Mouse (Mus musculus): ENCODE measurements around the gene Sds. TPM values are rescaled to one million over a fixed set of nuclear protein-coding genes. Genes with fewer than 3 reads are reported as not detected.

Gene Sds
- total and polyA plus RNA-seq, 2 experiments from 2014 or later: 0.20 TPM; not detected in 1

DNA sequence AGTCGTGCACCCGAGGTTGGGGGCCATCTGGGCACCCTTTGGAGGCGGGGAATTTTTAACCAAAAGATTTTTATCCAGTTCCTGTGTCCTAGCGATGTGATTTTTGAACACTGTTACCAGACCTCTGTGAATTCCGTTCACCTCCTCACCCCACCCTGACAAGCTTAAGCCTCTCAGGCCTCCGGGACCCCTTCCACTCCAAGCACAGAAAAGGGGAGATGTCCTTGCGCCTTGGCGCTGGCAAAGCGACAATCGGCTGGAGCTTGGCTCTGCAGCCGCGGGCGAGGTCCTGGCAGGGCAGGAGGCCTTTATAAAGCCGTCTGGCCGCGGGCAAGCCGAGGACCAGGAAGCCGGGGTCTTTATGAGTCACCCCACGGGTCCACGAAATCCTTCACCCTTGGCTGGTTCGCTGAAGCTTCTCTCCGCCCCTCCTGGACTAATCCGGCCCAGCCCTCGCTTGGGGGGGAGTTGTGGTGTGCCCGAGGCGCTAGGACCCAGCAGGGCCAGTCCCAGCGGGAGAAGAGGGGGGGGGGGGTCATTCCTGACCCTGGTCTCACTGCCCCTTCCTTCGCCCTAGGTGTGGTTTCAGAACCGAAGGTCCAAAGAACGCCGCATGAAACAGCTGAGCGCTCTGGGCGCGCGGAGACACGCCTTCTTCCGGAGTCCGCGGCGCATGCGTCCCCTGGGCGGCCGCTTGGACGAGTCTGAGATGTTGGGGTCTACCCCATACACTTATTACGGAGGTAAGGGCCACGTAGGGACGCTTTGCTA lies 40.4 kb upstream of the Sds start:
- peak overlapping the region; percentile 61 for H3K9ac ChIP-seq (replicated peaks; ENCODE audit: low read length)
- H3K4me3 ChIP-seq (ENCODE audit: low read length): peak overlapping the region; percentile 46
- TF ChIP-seq CTCF (IDR thresholded peaks at IDR 0.05; ENCODE audit: low read depth): no peak
- no peaks in the 10 kb centered on the region for H3K36me3 ChIP-seq (ENCODE audit: insufficient read depth, low read length)
- ATAC-seq (no peak), DNase-seq (ENCODE audit: low spot score) (no peak)
- whole genome bisulfite sequencing: 2% methylated on average over 46 of the region's 47 CpGs
- no peaks in the 10 kb centered on the region for H3K9me3 ChIP-seq (ENCODE audit: low read length)
- peak overlapping the region; percentile 77 for H3K27ac ChIP-seq
- H3K27me3 ChIP-seq (ENCODE audit: insufficient read depth, low read length): peaks cover 56% of the 10 kb centered on the region
- peak overlapping the region; percentile 61 for H3K4me2 ChIP-seq (ENCODE audit: low read depth, low read length)
- H3K4me1 ChIP-seq (ENCODE audit: insufficient read depth, low read length): peaks cover 5% of the 10 kb centered on the region; the same call in 1 of the 2 replicates

DNA sequence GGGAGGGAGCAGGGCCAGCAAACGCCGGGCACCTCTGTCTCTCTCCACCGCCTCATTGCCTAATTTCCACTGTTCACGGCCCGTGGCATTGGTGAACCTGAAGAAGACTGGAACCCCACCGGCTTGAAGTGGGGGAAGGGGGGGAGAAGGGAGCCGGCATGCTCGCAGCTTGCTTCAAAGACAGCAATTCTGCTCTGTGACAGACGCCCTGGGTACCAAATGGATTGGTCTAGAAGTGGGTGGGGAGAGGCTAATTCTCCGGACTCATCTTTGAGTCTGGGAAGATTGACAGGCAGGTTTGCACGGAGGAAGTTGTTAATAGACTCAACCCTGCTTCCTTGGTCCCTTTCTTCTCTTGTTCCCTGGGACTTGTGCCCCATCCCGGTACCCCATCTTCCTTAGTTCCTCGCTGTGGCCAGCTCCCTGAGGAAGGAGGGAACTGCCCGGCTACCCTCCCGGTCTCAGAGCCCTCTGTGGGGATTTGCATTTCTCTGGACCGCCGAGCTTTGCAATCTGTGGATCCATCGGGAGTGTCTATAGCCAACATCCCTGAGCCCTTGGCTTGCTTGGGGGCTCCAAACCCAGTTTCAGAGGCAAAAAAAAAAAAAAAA lies 39.3 kb upstream of the Sds start:
- under 1% methylated on average over 18 of the region's 18 CpGs for WGBS
- peak overlapping the region; percentile 46 for H3K4me3 ChIP-seq (ENCODE audit: low read length)

DNA sequence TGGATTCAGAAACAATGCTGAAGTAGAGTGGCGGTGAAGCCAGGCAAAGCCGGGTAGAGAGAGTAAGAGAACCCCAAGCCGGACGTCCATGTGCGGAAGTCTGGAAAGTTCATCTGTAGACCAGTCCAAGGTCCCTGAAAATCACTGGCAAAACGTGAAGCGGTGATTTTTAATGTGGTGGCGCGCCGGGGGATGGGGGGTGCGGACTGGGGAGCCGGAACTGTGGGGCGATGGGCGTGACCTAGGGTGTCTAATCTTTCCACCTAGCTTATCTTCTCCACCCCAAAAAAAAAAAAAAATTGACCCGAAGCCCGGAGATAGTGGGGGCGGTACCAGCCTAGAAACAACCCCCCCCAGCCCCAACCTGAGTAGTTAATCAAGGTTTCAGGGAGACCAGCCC lies 38.8 kb upstream of the Sds start:
- Histone ChIP-seq H3K9me3 (ENCODE audit: low read length) (no peaks in the 10 kb centered on the region), H3K9ac (replicated peaks; ENCODE audit: low read length) (peak overlapping the region; percentile 49), H3K4me2 (ENCODE audit: low read depth, low read length) (peak overlapping the region; percentile 61), H3K27ac (peak overlapping the region; percentile 77), H3K36me3 (ENCODE audit: insufficient read depth, low read length) (no peaks in the 10 kb centered on the region), H3K27me3 (ENCODE audit: insufficient read depth, low read length) (peaks cover 43% of the 10 kb centered on the region), H3K4me3 (ENCODE audit: low read length) (peak overlapping the region; percentile 46), H3K4me1 (ENCODE audit: insufficient read depth, low read length) (peaks cover 5% of the 10 kb centered on the region; the same call in 1 of the 2 replicates)
- ATAC-seq (no peak), DNase-seq (ENCODE audit: low spot score) (no peak)
- no peak for TF ChIP-seq CTCF (IDR thresholded peaks at IDR 0.05; ENCODE audit: low read depth)
- WGBS: 1% methylated on average over 17 of the region's 17 CpGs

More for the DNA sequence above, 39.3 kb upstream of the Sds start:
- Histone ChIP-seq H3K27me3 (ENCODE audit: insufficient read depth, low read length) (peaks cover 49% of the 10 kb centered on the region), H3K27ac (peak overlapping the region; percentile 77), H3K4me2 (ENCODE audit: low read depth, low read length) (peak overlapping the region; percentile 61), H3K9me3 (ENCODE audit: low read length) (no peaks in the 10 kb centered on the region), H3K4me1 (ENCODE audit: insufficient read depth, low read length) (peaks cover 5% of the 10 kb centered on the region; the same call in 1 of the 2 replicates), H3K9ac (replicated peaks; ENCODE audit: low read length) (peak overlapping the region; percentile 49), H3K36me3 (ENCODE audit: insufficient read depth, low read length) (no peaks in the 10 kb centered on the region)
- DNase-seq (ENCODE audit: low spot score) (no peak), ATAC-seq (no peak)
- TF ChIP-seq CTCF (IDR thresholded peaks at IDR 0.05; ENCODE audit: low read depth): no peak

DNA sequence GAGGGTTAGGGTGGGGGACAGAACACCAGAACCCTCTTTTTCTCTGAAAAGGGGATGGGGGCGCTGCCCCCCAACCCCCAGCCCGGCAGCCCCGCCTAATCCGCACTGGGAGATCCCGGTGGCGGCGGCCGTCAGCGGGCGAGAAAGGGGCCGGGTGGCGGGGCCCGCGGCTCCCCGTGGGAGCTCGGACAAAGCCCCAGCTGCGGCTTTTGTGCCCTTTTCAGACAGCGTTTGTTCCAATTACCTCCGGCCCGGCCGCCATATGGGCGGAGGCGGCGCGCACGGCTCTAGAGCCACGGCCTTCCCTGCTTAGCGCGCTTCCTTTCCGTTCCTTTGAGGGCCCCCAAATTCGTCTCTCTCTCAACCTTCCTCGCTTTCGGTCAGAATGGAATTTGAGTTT lies 38.3 kb upstream of the Sds start:
- Histone ChIP-seq H3K36me3 (ENCODE audit: insufficient read depth, low read length) (no peaks in the 10 kb centered on the region), H3K9me3 (ENCODE audit: low read length) (no peaks in the 10 kb centered on the region), H3K4me3 (ENCODE audit: low read length) (peak overlapping the region; percentile 46), H3K27me3 (ENCODE audit: insufficient read depth, low read length) (peaks cover 43% of the 10 kb centered on the region), H3K27ac (peak overlapping the region; percentile 77), H3K9ac (replicated peaks; ENCODE audit: low read length) (peak overlapping the region; percentile 49), H3K4me2 (ENCODE audit: low read depth, low read length) (peak overlapping the region; percentile 61), H3K4me1 (ENCODE audit: insufficient read depth, low read length) (peaks cover 5% of the 10 kb centered on the region; the same call in 1 of the 2 replicates)
- TF ChIP-seq CTCF (IDR thresholded peaks at IDR 0.05; ENCODE audit: low read depth): no peak
- ATAC-seq (no peak), DNase-seq (ENCODE audit: low spot score) (no peak)
- WGBS: under 1% methylated on average over 33 of the region's 33 CpGs

DNA sequence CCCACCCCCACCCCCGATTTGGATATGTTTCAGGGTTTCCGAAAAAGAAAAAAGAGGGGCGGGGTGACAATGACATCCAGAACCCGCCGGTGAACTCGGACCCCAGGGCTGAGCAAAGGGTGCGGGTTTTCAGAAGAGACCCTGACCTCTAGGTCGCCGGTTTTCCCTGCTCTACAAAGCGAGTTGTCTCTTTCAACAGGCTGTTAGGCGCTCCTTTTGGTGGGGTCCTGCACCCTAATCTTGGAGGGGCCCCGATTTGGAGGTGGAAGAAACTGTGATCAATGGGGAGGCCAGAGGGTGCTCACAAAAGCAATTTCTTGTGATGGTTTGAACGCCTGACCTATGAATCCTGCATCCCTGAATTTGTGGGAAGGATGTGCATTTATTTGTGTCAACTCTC lies 37.9 kb upstream of the Sds start:
- Histone ChIP-seq H3K27me3 (ENCODE audit: insufficient read depth, low read length) (peaks cover 40% of the 10 kb centered on the region), H3K36me3 (ENCODE audit: insufficient read depth, low read length) (no peaks in the 10 kb centered on the region), H3K4me3 (ENCODE audit: low read length) (peak overlapping the region; percentile 46; the same call in 1 of the 2 replicates), H3K27ac (peak overlapping the region; percentile 77), H3K9ac (replicated peaks; ENCODE audit: low read length) (peak overlapping the region; percentile 49), H3K4me2 (ENCODE audit: low read depth, low read length) (peak overlapping the region; percentile 61), H3K9me3 (ENCODE audit: low read length) (no peaks in the 10 kb centered on the region), H3K4me1 (ENCODE audit: insufficient read depth, low read length) (peaks cover 5% of the 10 kb centered on the region; the same call in 1 of the 2 replicates)
- no peak for TF ChIP-seq CTCF (IDR thresholded peaks at IDR 0.05; ENCODE audit: low read depth)
- ATAC-seq: no peak
- no peak for DNase-seq (ENCODE audit: low spot score)
- 2% methylated on average over 13 of the region's 13 CpGs for WGBS

DNA sequence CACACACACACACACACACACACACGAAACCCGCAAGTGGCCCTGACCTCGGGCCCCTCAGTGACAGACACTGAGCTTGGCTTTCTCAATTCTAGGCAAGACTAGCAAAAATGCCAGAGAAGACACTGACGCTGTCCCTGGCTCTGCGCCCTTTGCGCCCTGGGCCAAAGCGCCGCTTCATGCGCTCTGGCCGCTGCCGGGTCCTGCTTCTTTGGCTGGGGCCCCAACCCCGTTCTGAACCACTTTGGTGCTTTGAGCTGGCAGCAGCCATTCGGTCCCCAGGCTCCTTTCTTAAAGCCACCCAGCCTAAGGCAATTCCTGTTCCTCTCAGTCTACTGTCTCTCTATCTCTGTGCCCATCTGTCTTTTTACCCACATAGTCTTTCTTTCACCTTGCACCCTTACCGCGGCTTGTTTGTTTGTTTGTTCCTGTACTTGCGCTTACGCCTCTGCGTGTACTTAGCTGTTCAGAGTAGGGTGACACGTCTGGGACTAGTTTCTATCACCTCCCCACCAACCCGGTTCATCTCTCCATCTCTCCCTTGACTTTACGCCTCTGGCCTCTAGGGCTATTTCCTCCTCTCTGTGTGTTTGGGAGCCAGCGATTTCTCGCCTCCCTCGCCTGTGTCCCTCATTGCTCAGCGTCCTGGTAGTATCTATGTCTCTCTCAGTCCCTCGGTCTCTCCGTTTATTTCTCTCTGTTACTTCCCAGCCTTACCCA lies 37.2 kb upstream of the Sds start:
- Histone ChIP-seq H3K4me2 (ENCODE audit: low read depth, low read length) (peak overlapping the region; percentile 61), H3K9me3 (ENCODE audit: low read length) (no peaks in the 10 kb centered on the region), H3K27ac (peak overlapping the region; percentile 77), H3K36me3 (ENCODE audit: insufficient read depth, low read length) (no peaks in the 10 kb centered on the region), H3K9ac (replicated peaks; ENCODE audit: low read length) (peak overlapping the region; percentile 49), H3K4me1 (ENCODE audit: insufficient read depth, low read length) (peaks cover 5% of the 10 kb centered on the region; the same call in 1 of the 2 replicates), H3K4me3 (ENCODE audit: low read length) (peak overlapping the region; percentile 46), H3K27me3 (ENCODE audit: insufficient read depth, low read length) (peaks cover 34% of the 10 kb centered on the region)
- 3% methylated on average over 27 of the region's 27 CpGs for WGBS
- TF ChIP-seq CTCF (IDR thresholded peaks at IDR 0.05; ENCODE audit: low read depth): peak; percentile 18; the same call in 1 of the 2 replicates
- peak; percentile 66 for DNase-seq (ENCODE audit: low spot score)
- ATAC-seq: no peak
